Mouse (Mus musculus) spleen, adult 2 months (tissue): ENCODE results near the gene Sdk1.

Experiments
- CTCF ChIP-seq: fragments of 200-500 bp; IDR thresholded peaks from 2 replicates; pipeline ENCODE4 v1.5.1; 2011; ENCODE audit warnings: mild to moderate bottlenecking, inconsistent platforms; ENCODE audit not compliant: insufficient read depth, insufficient read length, insufficient replicate concordance; ENCODE audit errors: extremely low read depth
- POLR2A ChIP-seq: fragments of 200-500 bp; IDR thresholded peaks from 2 replicates; pipeline ENCODE4 v1.6.1; 2011; ENCODE audit warnings: low read depth, low read length, inconsistent platforms

GRCm38 (mm10) chr5:141239401-141239800, 1.9 kb upstream of the Sdk1 start:
- TF ChIP-seq CTCF, result no peak
- no peak for TF ChIP-seq POLR2A
